Mouse (Mus musculus): ENCODE results near the gene Rbfox2. TPM values are rescaled to one million over a fixed set of nuclear protein-coding genes. Genes with fewer than 3 reads are reported as not detected.

Gene Rbfox2
- total RNA-seq, 4 experiments from 2014 or later: 200 to 279 (median 237) TPM

DNA sequence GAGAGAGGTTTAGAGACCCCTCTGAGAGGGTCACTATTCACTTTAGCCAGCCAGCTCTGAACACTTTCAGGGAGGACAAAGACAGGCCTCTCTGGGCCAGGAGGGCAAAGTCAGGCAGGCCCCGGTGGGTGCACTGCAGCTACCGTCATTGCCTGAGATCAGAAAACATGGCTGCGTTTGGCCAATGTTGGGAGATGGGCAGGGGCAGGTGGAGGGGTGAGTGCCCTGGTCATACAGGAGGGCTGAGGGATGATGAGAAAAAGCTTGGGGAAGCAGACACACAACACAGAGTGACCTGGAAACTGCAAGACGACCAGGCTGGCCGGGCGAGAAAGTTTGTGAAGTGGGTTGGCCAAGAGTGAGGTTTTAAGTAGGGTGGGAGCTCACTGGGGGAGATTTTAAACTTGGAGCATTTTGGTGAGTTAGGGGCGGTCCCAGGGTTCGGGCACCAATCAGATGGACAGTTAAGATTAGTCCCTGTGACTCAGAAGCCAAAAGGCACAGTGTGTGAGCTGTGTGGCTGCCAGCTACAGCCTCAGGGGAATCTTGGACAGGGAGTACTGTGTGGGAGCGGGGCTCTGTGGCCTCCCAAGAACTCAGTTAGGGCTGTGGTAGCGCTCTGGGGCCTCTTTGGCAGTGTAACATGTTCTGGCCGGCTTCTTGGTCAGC, 270.4 kb downstream of the Rbfox2 start:
- no peak for DNase-seq (ENCODE audit: low spot score in 2 of 2)

DNA sequence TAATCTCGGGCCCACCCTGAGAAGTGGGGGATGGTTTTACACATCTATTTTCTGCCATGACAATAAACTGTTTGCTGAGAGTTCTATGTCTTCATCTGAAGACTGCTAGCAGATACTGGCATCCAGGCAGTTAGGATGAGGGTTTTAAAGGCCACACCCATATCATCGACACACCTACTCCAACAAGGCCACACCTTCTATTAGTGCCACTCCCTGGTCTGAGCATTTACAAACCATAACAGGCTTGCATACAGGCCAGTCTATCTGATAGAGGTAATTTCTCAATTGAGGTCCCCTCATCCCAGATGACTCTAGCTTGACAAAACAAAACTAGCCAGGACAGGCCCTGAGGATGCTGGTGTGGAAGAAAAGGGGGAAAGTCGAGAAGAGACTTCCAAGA, 271.2 kb downstream of the Rbfox2 start:
- no peak for DNase-seq (ENCODE audit: low spot score in 2 of 2)

DNA sequence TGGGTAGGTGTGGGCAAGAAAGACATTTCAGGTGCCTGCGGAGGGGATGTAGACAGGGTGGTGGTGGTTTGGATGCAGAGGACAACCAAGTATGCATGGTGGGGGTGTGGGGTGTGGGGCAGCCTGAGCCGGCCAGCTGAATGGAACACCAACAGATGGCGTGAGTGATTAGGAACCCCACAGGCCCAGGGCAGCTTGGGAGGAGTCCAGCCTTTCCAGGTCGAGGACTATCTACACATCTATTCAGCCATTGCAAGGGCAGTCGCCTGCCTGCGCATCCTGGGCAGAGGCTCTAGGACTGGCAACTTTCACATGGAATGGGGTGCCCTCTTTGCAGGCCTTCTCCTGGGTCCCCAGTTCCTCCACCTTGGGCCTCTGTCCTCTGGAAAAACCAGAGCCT, 272.3 kb downstream of the Rbfox2 start:
- no peak for DNase-seq (ENCODE audit: low spot score in 2 of 2)

DNA sequence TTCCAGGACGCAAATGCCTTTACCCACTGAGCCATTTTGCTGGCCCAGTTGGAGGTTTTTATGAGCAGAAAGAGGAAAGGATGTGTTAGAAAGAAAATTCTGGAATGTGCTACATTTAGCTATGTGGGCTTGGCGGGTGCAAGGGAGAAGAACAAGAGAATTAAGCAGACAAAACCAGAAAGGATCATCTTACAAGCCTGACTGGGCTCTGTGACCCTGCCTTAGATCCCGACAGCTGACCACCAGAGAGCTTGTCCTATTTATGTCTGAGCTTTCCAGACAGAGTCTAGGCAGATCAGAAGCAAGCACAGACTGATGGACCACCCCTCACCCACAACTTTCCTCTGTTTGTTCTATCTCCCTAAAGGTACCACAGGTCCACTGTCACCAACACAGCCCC, 275.5 kb downstream of the Rbfox2 start:
- no peak for DNase-seq (ENCODE audit: low spot score in 2 of 2)

DNA sequence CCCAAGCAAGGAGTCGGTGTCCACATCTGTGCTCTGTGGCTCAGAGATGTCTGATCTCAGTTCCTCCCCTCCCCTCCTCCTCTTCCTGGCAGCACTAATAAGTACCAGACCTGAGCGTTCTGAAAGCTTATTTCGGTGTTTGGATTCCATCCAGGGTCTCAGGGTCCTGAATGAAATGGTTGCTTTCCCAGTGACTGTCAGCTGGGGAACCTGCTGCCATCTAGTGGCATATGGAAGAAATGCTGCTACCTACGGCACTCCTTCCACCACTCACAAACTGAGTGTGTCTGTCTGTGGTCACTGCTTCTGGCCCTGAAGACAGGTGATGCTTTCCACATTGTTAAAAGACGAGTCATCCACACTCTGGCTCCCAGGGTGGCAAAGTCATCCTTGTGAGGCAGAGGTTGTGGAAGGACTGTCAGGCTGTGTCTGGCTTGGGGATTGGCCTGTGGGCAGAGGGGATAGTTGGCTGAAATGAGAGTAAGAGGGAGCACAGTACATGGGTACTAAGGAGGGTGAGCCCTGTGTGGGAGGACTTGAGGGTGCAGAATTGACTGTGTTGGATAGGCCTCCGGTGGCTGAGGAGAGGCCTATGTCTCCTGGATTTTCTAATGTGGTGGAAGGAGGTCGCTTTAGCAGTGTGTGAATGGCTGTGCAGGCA, 277.3 kb downstream of the Rbfox2 start:
- DNase-seq (ENCODE audit: low spot score in 2 of 2): peak in 1 of 2 experiments; percentile 54

Other genes starting within 250 kb of the Rbfox2 start
- gene Apol7a, start 92.1 kb upstream of the Rbfox2 start, total RNA-seq (2022): 1 to 10 TPM in 1 of 4 experiments, under 1 TPM in 2, not detected in 1; 0.14 to 1.3 (median 0.82) TPM
- under 1 TPM in 1 of 4 experiments, not detected in 3; 0.32 TPM for gene Apol9a, start 104.1 kb upstream of the Rbfox2 start, total RNA-seq (2022)
- gene Apol7b, start 140.5 kb upstream of the Rbfox2 start, total RNA-seq (2022): not detected
- gene Apol10a, start 170.0 kb upstream of the Rbfox2 start, total RNA-seq (2022): not detected
- not detected for gene Apol11a, start 201.3 kb upstream of the Rbfox2 start, total RNA-seq (2022)
- gene Apol7c, start 226.3 kb upstream of the Rbfox2 start, total RNA-seq (2022): not detected

Measured in layer of hippocampus, adult 8-10 months (tissue).